Mouse (Mus musculus) thymus, adult 2 months (tissue): ENCODE data around the gene Ctbp2.

Experiments
- CTCF ChIP-seq: fragments of 200-500 bp; IDR thresholded peaks from 2 replicates; pipeline ENCODE4 v1.5.1; 2012; ENCODE audit warnings: mild to moderate bottlenecking, control low read depth, low read length, moderate library complexity, borderline replicate concordance; ENCODE audit not compliant: control insufficient read depth, poor library complexity, insufficient read depth; ENCODE audit errors: extremely low read depth
- POLR2A ChIP-seq: fragments of 200-500 bp; IDR thresholded peaks from 2 replicates; pipeline ENCODE4 v1.6.1; 2012; ENCODE audit warnings: mild to moderate bottlenecking, low read length, control low read depth, moderate library complexity; ENCODE audit not compliant: control insufficient read depth, poor library complexity, insufficient read depth; ENCODE audit errors: extremely low read depth

DNA sequence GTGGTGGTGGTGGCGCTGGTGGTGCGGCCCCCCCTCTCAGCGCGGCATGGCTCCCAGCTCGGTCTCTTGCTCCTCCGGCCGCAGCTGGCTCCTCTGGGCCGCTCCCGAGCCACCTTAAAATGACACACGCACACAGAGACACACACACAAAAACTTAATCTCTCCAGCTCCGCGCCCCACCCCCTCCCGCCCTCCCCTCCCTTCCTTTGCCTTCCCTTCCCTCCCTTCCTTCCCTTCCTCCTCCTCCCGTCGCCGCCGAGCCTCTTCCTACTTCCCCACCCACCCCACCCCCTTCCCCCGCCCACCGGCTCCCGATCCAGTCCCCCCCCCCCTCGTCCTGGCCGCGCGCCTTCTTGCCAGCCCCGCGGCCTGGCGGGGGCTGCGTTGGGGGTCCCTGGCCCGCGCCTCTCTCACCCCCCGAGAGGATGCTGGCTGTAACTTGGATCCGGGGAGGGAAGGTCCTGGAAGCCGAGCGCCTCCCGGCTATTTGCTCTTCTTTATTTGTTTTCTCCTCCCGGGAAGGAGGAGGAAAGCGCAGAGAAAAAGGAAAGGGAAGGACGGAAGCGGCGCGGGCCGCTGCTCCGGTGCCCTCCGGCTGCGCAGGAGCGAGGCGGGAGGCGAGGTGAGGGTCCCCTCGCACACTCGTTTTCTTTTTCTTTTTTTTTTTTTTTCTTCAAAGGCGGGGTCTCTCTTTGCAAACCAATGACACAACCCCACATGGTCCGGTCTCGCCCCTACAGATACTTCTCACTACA lies 733 bp downstream of the Ctbp2 start, which contains the start of gene Fgfr2:
- TF ChIP-seq CTCF, result no peak
- no peak for TF ChIP-seq POLR2A
